Mouse (Mus musculus): ENCODE measurements around the gene Per2. TPM values are rescaled to one million over a fixed set of nuclear protein-coding genes. Genes with fewer than 3 reads are reported as not detected.

The Per2 gene
- total RNA-seq, 2 experiments from 2014 or later: 12.3 to 18.9 TPM

DNA sequence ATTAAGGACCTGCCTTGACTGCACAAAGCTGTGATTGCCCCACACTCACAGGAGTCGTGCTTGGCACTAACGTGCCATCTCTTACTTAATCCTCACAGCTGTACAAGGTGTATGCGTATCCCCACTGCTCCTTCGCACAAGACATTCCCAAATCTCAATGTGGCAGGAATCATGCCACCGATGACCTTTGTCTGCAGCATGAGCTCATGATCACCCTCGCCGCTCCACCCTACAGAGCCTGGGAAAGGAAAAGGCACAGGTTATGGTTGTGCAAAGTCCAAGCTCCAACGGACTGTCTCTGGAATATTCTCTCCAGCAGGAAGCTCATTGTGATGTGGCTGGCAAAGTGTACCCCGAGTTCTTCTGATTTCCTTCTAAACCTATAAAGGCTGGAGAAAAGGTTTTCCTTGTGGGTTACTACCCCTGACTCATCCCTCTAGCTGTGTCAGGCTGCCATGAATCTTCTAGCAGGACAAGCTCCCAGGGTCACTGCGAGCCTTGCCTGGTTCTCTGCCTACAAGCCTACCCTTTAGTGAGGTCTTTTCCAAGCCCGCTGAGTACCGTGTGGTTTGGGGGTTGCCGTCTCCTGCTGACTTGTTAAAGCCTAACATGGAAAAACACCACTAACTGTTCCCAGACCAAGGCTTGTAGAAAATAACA lies 4.3 kb upstream of the Per2 start:
- no peak for DNase-seq
- intact Hi-C loops (cut with DNase I): no loop called here

DNA sequence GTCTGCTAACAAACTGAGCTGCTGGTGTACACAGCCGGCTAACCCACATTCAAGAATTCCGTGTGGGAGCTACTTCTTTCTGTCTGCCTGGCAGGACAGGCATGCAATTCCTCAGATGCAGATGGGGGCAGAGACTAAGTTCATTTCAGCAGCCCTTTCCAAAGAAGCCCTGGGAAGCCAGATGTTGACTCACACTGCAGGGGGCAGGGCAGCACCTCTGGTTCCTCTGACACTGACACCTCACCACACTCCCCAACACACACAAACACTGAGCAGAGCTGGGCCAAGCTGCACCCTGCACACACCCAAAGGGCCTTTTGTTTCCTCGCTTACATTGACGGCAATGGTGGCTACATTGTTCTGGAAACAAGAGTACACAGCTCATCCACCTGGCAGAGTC lies 1.4 kb upstream of the Per2 start:
- intact Hi-C loops (cut with DNase I): no loop called here
- no peak for DNase-seq

- no peak for DNase-seq
- intact Hi-C loops (cut with DNase I): no loop called here
Observed at GRCm38 (mm10) chr1:91460069-91460468, 945 bp upstream of the Per2 start.

- peak; percentile 47 to 55 for DNase-seq
- intact Hi-C loops (cut with DNase I): no loop called here
Observed at GRCm38 (mm10) chr1:91458223-91458861, 782 bp downstream of the Per2 start.

- intact Hi-C loops (cut with DNase I): no loop called here
- peak in 1 of 2 experiments; percentile 9 for DNase-seq
Observed at GRCm38 (mm10) chr1:91457698-91458097, 1.4 kb downstream of the Per2 start.

DNA sequence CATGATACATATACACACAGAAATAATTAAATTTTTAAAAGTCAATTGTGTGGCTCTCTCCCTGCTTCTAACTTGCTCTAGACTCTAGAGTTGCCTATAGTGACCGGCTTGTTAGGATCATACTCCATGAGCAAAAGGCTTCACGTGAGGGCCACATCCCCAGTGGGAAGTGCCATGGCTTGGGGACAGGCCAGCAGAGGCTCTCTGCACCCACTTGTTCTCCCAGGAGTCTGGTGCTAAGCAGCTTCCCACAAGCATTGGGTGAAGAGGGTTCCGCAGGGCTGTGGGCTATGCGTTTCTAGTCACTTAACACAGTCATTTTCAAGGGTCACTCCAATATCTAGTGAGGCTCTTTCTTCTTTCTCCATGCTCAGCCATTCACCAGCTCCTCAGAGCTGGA lies 2.0 kb downstream of the Per2 start:
- DNase-seq: no peak
- intact Hi-C loops (cut with DNase I): no loop called here

- intact Hi-C loops (cut with DNase I): no loop called here
Observed at GRCm38 (mm10) chr1:91456301-91456801, 2.8 kb downstream of the Per2 start.

GRCm38 (mm10) chr1:91455661-91456161 lies 3.4 kb downstream of the Per2 start:
- peak; percentile 68 to 76 for DNase-seq
- intact Hi-C loops (cut with DNase I): no loop called here

More at GRCm38 (mm10) chr1:91456301-91456801, 2.8 kb downstream of the Per2 start:
- peak; percentile 64 to 68 for DNase-seq

DNA sequence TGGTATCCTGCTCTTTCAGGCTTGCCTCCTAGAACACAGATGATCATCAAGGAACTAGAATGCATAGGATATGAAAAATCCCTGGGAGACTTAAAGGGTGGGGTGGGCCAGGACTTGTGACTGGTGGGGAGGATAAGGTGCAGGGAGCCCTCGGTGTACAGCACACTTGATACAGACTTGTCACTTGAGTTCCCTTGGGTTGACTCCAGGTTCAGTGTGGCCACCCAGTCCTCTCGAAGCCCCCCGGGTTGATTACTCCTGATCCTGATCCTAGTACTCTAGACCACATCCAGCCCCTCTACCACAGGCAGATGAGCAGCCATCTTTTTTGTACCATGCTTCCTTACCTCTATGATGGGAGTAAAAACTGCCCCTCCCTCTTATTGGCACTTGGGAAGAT lies 4.2 kb downstream of the Per2 start:
- peak in 1 of 2 experiments; percentile 2 for DNase-seq
- intact Hi-C loops (cut with DNase I): no loop called here

DNA sequence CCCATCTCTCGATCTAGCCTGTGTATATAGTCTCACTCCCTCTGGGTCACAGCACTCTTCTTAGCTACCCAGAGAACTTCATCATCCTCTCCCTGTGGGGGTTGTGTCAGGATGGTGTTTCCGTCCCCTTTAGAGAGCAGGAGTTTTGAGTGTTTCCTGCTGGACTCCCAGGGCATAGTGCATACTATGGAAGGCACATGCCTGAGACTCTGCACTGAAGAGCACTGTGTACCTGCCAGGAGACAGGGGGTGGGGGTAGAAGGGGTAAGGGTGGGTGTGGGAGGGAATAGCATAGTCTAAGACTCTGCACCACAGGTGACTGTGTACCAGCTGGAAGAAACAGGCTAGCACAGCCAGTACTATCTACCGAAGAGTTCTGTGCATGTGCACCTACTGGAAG lies 4.8 kb downstream of the Per2 start:
- intact Hi-C loops (cut with DNase I): no loop called here
- no peak for DNase-seq

GRCm38 (mm10) chr1:91453932-91454331 lies 5.2 kb downstream of the Per2 start:
- DNase-seq: no peak
- intact Hi-C loops (cut with DNase I): no loop called here

DNA sequence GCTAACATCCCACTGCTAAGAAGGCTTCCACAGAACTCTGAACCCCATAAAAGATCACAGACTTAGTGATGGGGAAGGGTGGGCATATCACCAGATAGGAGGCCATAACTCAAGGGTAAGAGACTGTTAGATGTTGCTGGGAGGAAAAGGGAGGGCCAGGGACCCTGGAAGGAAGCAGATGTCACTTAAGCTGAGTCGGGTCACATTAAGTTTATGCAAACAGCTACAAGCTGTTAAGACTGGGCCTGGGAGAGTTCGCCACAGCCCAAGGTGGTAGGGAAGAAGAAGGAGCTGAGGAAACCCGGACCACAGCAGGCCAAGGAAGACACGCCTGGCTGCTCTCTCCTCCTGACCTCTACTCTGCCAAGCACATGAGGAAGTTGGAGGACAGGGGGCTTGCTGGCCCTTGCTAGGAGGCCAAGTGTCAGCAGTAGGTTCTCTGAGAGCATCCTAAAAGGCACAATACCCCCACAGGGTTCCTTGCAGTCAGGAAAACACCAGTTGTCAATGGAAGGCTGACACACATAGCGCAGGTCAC lies 7.5 kb downstream of the Per2 start:
- DNase-seq: no peak
- intact Hi-C loops (cut with DNase I): no loop called here

- no peak for DNase-seq
- intact Hi-C loops (cut with DNase I): no loop called here
Observed at GRCm38 (mm10) chr1:91450851-91451250, 8.3 kb downstream of the Per2 start.

- intact Hi-C loops (cut with DNase I): no loop called here
- DNase-seq: peak in 1 of 2 experiments; percentile 38
Observed at GRCm38 (mm10) chr1:91448688-91449087, 10.4 kb downstream of the Per2 start.

DNA sequence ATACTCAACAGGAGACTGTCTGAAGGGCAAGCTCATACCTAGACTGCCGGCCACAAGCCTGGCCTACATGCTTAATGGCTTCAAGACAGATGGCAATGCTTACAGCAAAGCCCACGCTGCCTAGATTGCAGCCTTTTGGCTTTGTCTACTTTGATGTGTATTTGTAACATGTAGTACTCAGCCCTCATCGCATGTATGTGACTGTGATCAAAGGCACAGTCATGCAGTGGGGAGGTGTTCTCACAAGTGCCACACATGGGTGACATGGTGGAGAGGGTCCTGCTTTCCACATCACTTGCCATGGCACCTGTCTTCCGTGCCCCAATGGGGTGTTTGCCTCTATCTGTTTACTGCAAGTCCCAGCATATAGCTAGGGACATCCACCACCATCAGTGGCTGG lies 12.6 kb downstream of the Per2 start:
- no peak for DNase-seq
- intact Hi-C loops (cut with DNase I): no loop called here

DNA sequence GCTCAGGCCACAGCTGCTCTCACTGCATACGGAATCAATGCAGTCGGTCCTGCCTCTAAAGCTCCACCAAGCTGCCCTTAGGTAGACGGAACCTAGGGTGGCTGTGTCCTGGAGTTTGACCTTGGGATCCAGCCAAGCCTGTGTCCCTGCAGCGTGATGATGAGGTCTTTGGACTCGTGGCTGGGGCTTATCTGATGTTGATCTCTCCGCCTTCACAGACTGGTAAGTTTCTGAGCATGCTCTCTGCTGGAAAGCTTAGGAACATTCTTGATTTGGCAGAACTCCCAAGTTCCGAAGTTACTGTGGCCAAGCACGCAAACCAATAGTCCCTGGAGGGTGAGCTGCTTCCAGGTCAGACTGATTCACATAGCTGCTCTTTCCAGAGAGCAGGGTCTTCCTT lies 13.1 kb downstream of the Per2 start:
- intact Hi-C loops (cut with DNase I): no loop called here
- DNase-seq: peak; percentile 73 to 77

- intact Hi-C loops (cut with DNase I): no loop called here
Observed at GRCm38 (mm10) chr1:91444841-91445830, 14.0 kb downstream of the Per2 start.

GRCm38 (mm10) chr1:91442350-91442990 lies 16.7 kb downstream of the Per2 start:
- intact Hi-C loops (cut with DNase I): no loop called here

More at GRCm38 (mm10) chr1:91444841-91445830, 14.0 kb downstream of the Per2 start:
- no peak for DNase-seq

GRCm38 (mm10) chr1:91441855-91442254 lies 17.3 kb downstream of the Per2 start:
- DNase-seq: no peak
- intact Hi-C loops (cut with DNase I): no loop called here

More at GRCm38 (mm10) chr1:91442350-91442990, 16.7 kb downstream of the Per2 start:
- DNase-seq: no peak

DNA sequence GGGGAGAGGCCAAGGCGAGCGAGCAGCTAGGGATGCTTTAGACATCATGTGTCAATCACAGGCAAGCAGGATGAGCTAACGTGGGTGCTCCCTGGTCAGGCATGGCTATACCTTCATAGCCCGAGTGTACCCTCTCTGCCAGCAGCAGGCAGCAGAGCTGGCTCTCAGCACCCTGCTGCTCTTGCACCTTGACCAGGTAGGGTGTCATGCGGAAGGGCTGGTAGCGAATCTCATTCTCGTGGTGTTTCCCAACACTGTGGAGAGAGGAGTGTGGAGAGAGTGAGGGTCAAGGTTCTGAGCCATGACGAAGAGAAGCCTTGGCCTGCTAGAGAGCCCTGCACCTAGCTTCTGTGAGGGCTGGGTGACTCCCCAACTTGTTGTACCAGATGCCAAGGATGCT lies 19.3 kb downstream of the Per2 start:
- intact Hi-C loops (cut with DNase I): no loop called here
- no peak for DNase-seq
